Mouse (Mus musculus): ENCODE results near the gene Zdhhc7. TPM values are rescaled to one million over a fixed set of nuclear protein-coding genes. Genes with fewer than 3 reads are reported as not detected.

The Zdhhc7 gene
- 20.9 and 22.1 TPM in 2 replicates for polyA plus RNA-seq (2021; fragmentation: Nextera tagmentation)
- long read RNA-seq, experiment 1, transcript Zdhhc7-201 (8 exons, 3,069 nt), result major isoform, 58 of 71 reads
- long read RNA-seq, experiment 1, partial matches to known transcripts, result 2 of 71 reads
- long read RNA-seq, experiment 1, other reads (novel, unspliced or antisense), result 10 of 71 reads
- long read RNA-seq, experiment 2, transcript Zdhhc7-201 (8 exons, 3,069 nt), result major isoform, 221 of 254 reads
- long read RNA-seq, experiment 2, partial matches to known transcripts, result 14 of 254 reads
- long read RNA-seq, experiment 2, other reads (novel, unspliced or antisense), result 16 of 254 reads

DNA sequence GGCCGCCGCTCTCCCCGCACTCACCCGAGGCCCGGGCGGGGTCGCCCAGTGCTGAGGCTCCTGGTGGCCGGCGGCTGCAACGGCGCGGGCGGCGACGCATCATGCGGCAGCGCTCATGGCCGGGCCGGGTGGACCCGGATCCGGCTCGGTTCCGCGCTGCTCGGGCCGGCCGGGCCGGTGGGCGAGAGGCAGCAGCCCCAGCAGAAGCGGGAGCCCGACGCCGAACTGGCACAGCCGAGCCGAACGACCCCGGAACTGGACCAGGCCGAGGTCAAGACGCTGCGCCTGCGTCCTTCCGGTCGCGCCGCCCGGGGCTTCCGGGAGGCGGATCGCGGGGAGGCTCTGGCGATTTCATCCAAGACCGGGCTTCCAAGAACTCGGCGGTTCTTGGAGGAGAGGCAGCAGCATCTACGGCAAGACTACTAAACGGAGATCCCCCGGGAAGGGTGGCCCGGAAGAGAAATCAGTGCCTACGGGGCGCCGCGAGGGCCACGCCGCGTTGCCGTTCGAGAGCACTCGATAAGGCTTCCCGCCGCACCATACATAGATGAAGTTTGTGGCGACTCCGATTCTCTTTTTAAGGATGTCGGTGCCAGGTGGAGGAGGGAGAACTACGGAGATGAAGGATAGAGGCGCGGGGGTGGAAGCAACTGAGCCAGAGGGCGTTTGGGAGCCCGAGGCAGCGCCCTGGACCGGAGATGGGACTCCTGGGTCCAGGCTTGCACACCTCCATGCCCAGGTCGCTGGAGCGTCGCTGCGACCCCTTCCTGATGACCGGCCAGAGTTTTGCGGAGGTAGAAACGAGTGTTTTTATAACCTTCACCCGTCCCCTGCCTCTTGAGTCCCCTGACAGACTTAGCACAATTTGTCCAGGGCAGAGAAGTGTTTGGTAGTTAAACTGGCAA lies at the start of gene Zdhhc7:
Zdhhc7 (minus strand) TSS at position 415 of the 905 bp plus-strand sequence.

DNA sequence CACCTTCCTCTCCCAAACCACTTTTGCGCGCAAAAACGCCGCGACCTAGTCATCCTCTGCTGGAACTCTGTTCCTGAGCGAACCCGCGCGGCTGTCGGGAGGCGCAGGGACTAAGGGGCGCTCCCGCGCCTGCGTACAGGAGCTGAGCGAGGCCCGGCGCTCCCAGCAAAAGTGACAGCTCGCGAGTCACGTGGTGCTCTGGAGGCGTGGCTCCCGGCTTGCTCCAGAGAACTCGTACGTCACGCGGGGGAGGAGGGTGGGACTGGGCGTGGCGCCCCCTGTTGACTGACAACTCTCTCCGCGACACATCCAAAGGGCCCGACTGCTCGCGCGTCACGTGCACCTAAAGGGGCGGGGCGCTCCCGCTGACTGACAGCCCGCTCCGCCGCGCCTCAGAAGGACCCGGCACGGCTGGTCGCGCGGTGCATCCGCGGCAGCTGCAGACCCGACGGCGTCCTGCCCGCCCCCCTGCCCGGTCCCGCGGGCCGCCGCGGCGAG lies 12.5 kb upstream of the Zdhhc7 start, which contains the start of gene 6430548M08Rik:
6430548M08Rik (plus strand) TSS at position 395 of the 498 bp plus-strand sequence.

Other genes with a start within 250 kb of the Zdhhc7 start
- 6.8 TPM in 2 replicates for gene Klhl36, start 239.2 kb downstream of the Zdhhc7 start, polyA plus RNA-seq (2021; fragmentation: Nextera tagmentation)
- 64.5 and 68.1 TPM in 2 replicates for gene Usp10, start 191.1 kb downstream of the Zdhhc7 start, polyA plus RNA-seq (2021; fragmentation: Nextera tagmentation)
- gene Gm20388, start 190.6 kb downstream of the Zdhhc7 start, polyA plus RNA-seq (2021; fragmentation: Nextera tagmentation), result 3.1 and 5.9 TPM in 2 replicates
- gene Crispld2, start 109.0 kb downstream of the Zdhhc7 start, polyA plus RNA-seq (2021; fragmentation: Nextera tagmentation), result 0.74 and 1.3 TPM in 2 replicates
- 42.1 and 44.7 TPM in 2 replicates for gene 6430548M08Rik, start 12.7 kb upstream of the Zdhhc7 start, polyA plus RNA-seq (2021; fragmentation: Nextera tagmentation)
- 1.2 and 1.5 TPM in 2 replicates for gene Fam92b, start 76.0 kb upstream of the Zdhhc7 start, polyA plus RNA-seq (2021; fragmentation: Nextera tagmentation)
- 10.4 and 12.7 TPM in 2 replicates for gene Gse1, start 127.0 kb upstream of the Zdhhc7 start, polyA plus RNA-seq (2021; fragmentation: Nextera tagmentation)